Mouse (Mus musculus) c-Kit-positive CD71-positive TER-119-positive erythroid progenitor cells, embryonic 14.5 days (primary cell): ENCODE data around the gene Zfp518a.
A peak's percentile ranks its signal among the peaks of the same experiment; 100 is the strongest.

Experiments
- DNase-seq: peaks from one replicate; pipeline ENCODE4 v3.0.0-alpha.2; 2013; ENCODE audit warnings: low spot score

Gene Zfp518a

DNA sequence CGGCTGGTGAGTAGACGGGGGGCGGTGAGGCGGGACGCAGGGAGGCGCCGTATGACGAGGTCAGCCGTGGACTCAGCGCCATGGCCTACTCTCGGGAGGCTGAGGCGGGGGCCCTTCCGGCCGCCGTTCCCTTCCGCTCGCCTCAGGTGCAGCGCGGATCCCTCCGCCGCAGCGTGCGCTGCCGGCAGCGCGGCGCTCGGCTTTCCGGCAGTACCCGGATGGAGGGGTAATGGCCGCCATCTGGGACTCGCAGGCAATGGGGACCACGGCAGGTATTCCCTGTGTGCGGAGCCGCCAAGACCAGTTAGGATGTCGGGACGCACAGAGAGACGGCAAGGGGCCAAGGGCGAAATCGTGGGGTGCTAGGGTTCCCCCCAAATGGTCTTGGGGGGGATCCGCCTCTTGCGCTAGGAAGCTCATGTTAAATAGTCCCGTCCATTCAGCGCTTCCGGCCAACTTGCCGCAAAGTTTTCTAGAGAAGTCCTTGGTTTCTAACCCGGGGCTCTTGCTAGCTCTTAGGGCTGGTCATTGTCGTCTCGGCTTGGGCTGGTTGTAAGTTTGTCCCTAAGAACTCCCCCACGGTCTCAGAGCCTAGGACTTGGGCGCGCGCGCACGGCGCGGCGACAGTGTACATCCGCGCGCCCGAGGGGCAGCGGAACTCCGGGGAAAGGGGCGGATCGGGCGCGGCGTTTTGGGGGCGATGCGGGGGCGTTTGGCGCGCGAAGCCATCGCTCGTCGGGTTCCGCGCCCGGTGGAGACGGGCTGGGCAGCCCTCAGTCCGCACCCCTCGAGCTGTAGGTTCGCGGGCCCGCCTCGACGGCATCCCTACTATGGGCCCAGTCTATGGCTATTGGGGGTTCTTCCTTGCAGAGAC is at the start of gene Zfp518a:
Gene Zfp518a, plus strand, starts transcription at position 187 of the 874 bp plus-strand sequence.
- DNase-seq = peak; percentile 83

DNA sequence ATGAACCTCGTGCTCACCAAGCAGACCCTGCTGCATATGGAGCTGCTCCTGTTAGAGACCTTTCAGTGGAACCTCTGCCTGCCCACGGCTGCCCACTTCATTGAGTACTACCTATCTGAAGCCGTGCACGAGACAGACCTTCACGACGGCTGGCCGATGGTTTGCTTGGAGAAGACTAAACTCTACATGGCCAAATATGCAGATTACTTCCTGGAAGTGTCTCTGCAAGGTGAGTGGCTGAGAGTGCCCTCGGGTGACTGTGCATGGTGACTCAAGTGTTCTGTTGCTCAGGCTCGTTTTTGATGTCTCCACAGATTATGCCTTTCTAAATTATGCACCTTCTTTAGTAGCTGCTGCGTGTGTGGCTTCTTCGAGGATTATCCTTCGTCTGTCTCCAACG is 49.8 kb upstream of the Zfp518a start:
- DNase-seq = no peak

DNA sequence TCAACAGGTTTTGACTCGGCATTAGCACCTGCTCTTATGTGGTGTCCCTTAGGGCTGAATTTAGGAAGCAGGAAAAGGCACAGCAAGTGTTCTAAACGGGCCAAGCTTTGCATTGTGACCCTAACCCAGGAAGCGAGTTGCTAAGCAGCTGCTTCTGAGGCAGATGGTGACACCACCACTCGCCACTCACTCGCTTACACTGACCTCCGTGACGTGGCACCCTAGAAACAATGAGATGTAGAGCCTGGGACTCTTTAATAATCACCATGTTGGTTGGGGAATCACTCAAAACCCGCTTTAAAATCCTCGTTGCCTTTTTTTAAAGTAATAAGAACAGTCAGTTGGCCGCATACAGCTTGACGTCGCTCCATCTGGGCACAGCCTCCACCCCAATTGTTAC is 45.1 kb upstream of the Zfp518a start:
- no peak for DNase-seq

DNA sequence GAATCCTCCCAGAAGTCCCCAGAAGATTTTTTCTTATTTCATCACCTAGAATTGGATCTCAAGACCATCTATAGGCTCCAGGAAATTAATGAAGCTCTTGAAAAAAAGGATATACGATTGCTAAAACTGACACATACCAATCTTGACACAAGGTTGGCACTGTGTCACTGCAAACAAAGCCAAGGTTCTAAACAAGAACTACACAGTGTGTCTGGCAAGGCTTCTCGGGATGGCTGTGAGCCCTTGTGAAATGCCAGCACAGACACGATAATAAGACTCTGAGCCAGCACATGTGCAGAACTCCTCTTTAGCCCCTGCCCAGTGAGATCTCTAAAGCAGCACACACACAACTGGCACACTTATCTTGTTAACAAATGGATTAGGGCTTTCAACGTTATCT is 35.0 kb upstream of the Zfp518a start:
- DNase-seq = no peak

DNA sequence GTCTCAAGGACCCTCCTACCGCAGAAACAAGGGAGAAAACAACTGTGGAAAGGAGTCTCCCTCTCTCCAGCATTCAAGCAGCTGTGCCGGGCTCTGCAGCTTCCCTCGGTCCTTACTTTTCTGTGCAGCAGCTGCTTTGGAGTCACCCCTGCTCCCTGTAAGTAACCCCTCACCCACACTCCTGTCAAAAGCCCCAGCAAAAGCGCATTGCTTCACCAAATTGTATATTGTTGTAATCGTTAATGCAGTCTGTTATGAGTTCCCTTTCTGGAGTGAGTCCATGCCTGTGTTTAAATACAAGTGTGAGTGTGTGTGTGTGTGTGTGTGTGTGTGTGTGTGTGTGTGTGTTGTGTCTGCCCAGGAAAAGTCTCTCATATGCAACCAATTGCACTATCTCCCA is 26.2 kb upstream of the Zfp518a start:
- DNase-seq = no peak

DNA sequence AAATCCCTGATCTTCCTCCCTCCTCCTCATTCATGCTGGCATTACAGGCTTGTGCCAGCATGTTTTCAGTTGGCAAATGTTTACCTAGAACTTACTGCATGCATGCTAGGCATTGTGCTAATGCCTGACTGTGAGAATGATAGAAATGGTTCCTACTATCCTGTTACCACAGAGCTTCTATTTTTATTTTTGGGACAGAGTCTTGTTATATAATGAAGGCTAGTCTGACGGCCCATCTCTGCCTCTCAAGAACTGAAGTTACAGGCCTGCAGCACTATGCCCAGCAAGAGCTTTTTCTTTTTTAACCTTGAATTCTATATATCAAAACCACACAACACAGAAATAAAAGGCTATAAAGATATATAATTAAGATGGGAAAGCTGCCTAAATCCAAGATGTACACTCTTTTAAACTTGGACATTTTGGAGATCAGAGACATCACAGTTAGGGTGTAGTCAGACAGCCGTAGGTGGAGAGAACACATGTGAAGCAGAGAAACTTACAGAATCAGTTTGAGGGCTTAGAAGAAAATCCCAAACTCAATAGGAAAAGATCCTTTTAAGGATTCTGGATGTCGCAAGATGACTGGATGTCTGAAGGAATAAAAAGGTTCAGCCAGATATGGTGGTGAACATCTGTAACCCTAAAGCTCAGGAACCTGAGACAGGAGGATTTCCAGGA is 24.9 kb upstream of the Zfp518a start:
- no peak for DNase-seq

DNA sequence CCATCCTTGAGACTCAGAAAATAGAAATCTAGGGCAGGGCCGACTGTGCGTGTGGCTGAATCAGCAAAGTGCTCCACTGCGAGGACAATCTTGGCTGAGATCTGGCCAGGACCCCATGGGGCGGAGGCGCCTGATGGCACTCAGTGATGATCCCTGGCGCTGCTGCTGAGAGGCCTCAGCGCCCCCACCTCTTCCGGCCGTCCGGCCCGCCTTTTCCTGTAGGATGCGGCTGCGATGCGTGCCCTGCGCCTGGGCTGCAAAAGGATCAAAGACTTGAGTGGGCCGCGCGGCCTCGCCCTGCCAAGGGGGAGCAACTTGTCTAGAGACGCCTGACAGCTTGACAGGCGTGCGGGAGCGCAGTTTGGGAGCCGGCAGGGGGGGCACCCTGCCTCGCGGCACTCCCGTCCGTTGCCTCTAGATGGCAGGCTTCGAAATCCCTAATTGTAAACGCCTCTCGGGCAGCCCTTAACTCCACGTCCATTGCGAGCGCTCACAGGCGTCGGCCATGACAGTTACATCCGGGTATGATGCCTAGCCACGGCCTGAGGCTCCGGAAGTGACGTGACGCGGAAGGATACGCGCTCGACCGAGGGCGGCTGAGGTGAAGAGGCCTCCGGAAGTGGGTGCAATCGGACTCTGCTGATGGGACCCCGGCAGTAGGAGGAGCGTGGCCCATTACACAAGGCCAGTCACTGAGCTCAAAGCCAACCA is 21.4 kb upstream of the Zfp518a start:
- peak; percentile 87 for DNase-seq

DNA sequence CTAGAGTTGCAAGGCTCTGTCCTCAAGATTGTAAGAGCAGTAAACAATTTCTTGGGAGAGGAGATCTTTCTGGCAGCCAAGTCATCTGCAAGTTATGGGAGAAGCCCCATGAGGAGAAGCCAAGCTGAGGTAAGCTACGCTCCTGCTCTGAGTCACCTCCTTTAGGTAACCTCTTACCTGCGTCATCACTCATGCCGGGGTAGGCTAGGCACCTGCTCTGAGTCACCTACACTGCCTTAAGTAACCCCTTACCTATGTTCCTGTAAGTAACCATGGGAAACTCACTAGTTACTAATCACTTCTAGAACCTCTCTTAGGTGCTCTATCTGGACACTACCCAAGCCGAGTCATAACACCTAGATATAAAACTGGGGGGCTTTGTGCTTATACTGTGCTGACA is 12.8 kb upstream of the Zfp518a start:
- DNase-seq = no peak

DNA sequence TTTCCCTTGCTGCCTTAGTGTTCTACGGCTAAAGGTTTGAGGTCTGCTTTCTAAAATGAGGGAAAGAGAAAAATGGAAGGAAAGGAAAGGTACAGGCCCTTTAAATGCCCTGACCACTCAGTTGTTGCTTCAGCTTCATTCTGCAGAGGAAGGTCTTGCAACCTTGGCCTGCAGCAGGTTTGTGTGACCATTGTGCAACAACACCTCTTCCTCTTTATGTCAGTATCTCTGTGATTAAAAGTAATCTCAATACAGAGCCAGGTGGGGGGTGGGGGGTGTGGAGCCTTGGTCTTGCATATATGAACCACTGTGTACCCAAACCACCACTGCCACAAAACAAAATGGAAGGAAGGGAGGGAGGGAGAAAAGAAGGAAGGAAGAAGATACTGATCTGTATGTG is 5.6 kb upstream of the Zfp518a start:
- no peak for DNase-seq

DNA sequence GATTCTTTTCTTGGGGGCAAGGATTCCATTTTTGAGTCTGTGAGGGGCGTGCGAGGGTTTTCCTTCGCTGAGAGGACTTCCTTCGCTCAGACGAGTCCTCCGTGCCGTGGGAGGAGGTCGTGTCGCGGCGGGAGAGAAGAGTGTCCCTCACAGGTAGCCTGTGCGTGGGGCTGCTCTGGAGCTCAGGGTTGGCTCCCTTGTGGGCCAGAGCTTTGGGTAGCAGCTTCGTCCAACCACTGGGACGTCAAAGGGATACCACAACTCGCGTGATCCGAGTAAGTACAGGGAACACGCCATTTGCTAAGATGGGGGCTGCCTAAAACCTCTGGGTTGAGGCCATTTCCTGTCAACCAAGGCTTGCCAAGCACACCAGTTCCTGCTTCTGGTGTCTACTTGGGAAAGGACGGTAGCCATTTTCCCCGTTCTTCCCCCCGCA is 416 bp upstream of the Zfp518a start:
- no peak for DNase-seq

DNA sequence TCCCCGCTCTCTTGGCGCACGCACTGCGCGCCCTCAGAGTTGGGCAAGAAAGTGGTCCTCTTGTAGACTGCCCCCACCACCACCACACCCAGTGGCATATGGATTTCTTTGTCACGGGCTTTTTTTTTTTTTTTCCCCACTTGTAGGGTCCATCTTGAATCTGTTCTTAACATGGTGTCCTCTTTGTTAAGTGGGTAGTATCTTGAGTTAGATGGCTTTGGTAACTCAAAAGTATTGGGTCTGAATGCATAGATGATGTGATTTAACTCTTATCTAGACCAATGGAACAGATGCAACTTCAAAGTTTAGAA is 843 bp downstream of the Zfp518a start:
- no peak for DNase-seq

DNA sequence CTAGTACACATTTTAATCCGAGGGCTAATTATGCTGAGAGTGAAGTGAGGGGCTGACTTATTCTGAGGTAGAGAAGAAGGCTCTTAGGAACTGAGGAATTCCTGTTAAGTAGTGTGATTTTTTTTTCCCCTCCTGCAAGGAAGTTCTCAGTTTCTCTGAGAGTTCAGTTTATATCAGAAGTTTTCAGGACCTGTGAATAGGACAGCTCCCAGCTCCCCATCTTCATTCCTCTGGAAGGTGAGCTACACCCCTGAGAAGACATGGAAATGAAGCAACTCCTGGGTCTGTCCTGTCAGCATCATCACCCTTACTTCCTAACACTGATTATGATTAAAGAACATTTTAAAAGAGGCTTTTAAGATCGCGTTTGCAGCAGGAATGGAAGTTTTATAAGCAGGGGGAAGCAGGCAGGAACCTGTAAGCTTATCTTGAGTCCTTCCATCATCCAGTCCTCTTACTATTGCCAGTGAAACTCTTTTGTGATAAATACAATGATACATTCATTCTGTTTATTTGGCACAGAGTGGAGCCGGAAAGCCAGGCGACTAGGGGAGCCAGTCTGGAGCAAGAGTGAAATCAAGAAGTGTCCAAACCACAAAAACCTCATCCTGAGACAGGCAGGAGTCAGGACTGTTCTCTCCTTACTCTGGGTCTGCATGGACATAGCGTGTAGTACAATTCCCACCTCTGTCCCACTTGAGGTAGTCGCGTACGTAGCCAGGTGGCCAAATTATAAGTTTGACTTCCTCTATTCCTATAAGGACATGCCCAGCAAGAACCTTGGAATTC is 37.3 kb downstream of the Zfp518a start:
- DNase-seq = no peak

DNA sequence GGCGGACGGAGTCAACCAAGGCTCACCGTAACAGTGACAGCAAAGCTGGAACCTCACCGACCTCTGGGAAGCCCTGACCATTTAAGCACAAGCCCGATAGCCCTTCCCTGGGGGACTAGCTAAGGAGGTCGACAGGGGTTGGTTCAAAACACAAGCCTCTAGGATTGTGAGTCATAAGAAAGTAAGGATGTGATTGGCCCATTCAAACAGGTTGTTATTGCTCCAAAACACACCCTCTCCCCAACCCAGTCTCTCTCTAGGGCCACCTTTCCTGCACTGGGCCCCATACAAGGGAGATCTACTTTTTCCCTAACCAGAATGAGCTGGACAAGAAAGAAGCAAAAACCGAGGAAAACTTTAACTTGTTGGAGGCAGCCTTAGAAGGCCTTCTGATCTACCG is 40.9 kb downstream of the Zfp518a start:
- no peak for DNase-seq

DNA sequence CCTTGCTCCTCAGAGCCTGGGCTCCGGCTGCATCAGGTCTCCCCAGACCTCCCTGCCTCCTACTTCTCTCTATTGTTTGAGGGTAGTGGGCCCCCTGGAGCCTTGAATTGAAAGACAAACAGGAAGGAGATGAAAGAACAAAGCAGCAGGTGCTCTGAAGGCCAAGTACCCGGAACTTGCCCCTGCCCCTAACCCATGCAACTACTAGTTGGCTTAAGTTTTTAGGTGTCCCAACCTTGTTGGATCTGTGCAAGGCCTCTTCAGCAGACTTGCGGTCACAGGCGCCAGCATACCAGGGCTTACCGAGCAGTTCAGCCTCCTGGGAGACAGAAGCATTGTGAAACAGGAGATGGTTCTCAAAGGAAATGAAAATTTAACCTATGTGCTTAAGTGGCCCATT is 41.5 kb downstream of the Zfp518a start:
- DNase-seq = no peak

DNA sequence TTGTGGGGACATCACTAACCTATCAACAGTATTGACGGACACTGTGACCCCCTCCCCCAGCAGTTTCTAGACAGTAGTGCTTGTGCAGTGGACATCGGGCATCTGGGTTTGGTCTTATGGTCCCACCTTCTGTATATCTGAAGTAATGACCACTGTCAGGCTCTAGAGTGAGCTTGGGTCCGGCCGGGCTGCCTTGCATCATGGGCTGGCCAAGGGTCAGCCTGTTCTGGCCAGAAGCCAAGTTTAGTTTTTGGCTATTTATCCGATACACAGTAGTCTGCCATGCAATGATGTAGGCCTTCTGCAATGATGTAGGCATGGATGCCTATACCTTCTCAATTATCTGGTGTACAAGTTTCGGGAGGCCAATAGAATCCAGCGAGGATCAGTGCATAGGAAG is 49.0 kb downstream of the Zfp518a start:
- DNase-seq = no peak

DNA sequence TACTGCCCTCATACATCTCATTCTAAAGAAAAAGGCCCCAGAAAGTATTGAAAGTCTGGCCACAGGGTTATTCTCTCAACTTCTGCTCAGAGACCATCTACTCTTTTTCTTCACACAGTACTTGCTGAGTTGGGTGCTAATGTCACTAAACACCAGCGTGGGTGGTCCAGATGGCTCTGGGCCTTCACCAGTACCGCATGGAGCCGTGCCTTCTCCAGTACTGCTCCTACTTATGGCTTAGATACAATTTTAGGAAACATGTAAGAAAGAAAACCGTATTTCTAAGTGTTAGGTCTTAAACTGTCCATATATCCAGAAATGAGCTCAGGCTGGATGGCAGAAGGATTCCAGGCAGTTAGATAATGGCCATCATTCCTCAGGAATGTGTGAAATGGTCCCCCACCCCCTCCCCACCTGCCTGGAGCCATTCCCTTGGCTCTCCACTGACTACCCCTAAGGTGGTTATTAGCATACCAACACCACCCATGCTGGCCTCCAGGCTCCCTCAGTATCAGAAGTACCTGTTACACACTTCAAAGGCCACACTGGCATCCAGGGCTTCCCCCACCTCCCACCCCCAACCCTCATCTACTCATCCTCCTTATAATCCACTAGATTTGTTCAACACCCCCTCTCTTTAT is 52.6 kb downstream of the Zfp518a start:
- no peak for DNase-seq

DNA sequence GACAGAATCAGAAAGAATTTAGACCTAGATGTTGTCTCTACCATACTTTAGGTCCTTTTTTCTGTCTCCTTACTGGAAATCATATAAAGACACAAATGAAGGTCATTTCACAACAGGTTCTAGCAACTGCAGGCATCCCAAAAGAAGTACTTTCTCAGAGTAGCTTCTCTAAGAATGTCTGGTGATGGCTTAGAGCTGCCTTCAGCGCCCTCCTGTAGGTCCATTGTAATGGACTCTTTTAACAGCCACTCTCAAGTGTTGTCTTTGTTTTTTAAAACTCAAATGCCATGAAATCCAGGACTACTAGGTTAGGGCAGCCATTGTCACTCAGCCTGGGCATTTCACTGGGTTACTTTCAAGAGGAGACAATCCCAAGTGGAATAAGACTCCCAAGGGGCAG is 64.5 kb downstream of the Zfp518a start:
- no peak for DNase-seq

DNA sequence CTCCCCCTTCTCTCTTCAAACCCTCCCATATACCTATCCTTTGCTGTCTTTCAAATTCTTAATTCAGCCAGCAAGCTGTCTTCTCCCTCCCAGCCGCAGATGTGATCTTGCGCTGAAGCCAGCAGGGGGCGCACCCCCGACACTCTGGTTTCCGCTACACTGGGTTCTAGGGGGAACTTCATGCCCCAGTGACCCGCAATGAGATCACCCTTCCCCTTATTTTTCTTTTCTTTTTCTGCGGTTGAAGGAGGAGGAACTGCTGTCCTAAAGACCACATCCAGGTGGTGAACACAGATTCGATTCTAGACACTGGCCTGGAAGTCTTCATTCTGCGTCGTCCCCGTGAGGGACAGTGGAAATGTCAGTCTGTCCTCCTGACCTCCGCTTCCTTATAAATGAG is 68.5 kb downstream of the Zfp518a start:
- peak; percentile 59 for DNase-seq

DNA sequence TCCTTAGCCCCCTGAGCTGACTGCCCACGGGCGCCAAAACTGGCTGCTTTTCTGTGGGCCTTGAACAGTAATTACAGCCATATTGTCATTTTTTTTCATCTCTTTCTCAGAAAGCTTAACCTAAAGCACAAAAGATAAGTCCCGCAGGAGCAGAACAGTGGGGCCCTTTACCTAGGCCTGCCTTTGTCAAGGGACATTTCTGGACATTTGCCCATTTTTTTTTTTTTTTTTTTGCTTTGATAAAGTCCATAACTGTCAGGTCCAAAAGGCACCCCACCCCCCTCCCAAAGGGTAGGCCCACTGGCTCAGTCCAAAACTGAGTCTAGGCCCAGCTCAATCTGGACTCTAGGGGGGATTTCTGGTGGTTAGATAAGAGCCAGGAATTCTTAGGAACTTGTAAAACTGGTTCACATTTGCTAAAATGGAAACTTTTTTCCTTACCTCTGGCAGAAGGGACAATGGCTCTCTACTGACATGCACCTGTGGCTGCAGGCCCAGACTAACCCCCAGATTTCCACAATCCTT is 69.9 kb downstream of the Zfp518a start:
- DNase-seq = no peak

DNA sequence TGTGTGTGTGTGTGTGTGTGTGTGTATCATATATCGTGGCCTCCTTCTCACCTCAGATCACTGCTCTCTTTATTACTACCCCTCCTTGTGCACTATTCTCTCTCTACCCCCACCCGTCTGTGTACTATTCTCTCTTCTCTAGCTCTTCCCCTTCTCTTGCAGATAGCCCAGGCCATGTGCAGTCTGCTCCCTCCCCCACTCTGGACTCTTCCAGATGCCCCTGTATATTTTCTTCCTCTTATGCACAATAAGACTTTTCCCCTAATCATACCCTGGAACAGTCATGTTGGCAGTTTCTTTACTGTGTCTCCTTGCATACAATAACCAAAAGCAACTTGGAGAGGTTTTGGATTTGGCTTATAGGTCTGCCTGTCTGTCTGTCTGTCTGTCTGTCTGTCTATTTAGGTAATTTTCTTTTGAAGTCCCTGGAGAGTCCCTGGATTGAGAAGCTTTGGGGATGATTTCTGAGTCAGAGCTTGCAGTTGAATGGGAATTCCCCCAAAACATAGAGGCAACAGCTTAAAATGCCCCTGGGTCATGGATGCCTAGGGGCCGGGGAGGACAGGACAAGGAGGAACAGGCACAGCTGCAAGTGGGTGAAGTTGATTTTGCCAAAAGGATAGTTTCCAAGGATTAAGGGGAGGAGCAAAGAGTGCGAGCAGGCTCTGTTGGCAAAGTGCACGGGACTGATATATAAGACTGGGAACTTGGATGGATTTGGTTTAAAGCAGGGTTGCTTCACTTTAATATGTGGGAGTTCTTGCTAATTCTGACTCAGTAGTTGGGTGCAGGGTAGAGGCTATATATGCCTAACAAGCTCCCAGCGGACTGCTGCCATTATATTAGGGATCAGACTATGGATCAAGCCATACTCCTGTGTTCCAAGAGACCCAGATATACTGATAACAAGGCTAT is 70.7 kb downstream of the Zfp518a start:
- DNase-seq = no peak
